Mouse (Mus musculus): ENCODE data around the gene St3gal4. TPM values are rescaled to one million over a fixed set of nuclear protein-coding genes. Genes with fewer than 3 reads are reported as not detected.

Gene St3gal4
- total and polyA plus RNA-seq, 3 experiments = 11.9 to 29.5 (median 26.1) TPM

DNA sequence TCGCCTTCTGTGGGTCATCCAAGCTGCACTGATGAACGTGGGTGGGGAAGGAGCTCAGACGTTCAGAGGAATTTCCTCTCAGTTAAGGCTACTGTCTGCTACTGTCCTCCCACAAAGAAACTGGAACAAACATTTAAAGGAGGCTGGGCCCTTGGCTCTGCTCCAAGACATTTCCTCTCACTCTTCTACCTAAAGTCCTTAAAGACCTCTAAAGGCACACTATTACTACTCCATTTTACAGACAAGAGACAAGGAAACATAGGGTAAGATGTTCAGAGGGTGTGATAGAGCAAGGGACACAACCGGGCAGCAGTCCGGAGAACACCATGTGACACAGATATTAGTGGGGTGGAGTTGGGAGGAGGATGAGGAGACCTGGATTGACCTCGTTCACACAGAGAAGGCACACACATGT is 92.2 kb downstream of the St3gal4 start:
- Histone ChIP-seq H3K4me3 (no peak overlapping the region), H3K36me3 (ENCODE audit: control insufficient read depth, insufficient read depth, low read length) (no peaks in the 10 kb centered on the region; the same call in none of the 2 replicates), H3K4me1 (ENCODE audit: control insufficient read depth, insufficient read depth, low read length) (peaks cover 18% of the 10 kb centered on the region), H3K9ac (ENCODE audit: low read depth, low read length) (no peak overlapping the region), H3K27me3 (ENCODE audit: control insufficient read depth, insufficient read depth, low read length) (no peaks in the 10 kb centered on the region), H3K27ac (peak overlapping the region; percentile 11; the same call in 1 of the 2 replicates), H3K79me2 (replicated peaks; ENCODE audit: control insufficient read depth, insufficient read depth, low read length) (no peaks in the 10 kb centered on the region)
- DNase-seq = no peak
- intact Hi-C loops (cut with DNase I) = loop anchor here (2.0 kb wide), 1 partner anchor 18 kb away; no protein-coding TSS in a partner anchor
- WGBS = 10% methylated on average over 6 of the region's 6 CpGs
- TF ChIP-seq POLR2A (IDR thresholded peaks at IDR 0.05; ENCODE audit: insufficient read depth, low read depth, low read length) = no peak
- TF ChIP-seq EP300 (IDR thresholded peaks at IDR 0.05; ENCODE audit: insufficient read depth, low read depth, low read length) = peak; percentile 73; the same call in 1 of the 2 replicates

DNA sequence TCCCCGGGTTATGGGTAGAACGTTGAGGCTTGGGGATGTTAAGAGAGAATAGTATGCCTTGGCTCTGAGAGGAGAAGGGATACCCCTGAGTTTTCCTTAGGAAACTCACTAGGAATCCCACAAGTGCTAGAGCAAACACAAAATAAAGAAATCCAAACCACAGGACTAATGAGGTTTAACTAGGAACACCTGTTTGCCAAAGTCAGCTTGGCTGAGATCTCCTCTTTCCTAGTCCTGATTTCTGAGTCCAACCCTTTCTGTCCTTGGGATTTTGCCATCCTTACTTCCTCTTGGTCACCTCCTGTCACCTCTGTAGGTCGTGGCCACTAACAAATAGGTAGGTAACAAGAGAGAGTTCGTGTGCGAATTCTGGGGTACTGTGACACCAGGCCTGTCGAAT is 92.8 kb downstream of the St3gal4 start:
- 69% methylated on average over 6 of the region's 6 CpGs for WGBS
- TF ChIP-seq CTCF (IDR thresholded peaks at IDR 0.05) (no peak), EP300 (IDR thresholded peaks at IDR 0.05; ENCODE audit: insufficient read depth, low read depth, low read length) (no peak), POLR2A (IDR thresholded peaks at IDR 0.05; ENCODE audit: insufficient read depth, low read depth, low read length) (no peak)
- H3K4me3 ChIP-seq = no peak overlapping the region
- H3K9ac ChIP-seq (ENCODE audit: low read depth, low read length) = no peak overlapping the region
- no peak for DNase-seq
- H3K27me3 ChIP-seq (ENCODE audit: control insufficient read depth, insufficient read depth, low read length) = no peaks in the 10 kb centered on the region
- intact Hi-C loops (cut with DNase I) = loop anchor here (2.0 kb wide), 1 partner anchor 18 kb away; no protein-coding TSS in a partner anchor
- no peaks in the 10 kb centered on the region for H3K79me2 ChIP-seq (replicated peaks; ENCODE audit: control insufficient read depth, insufficient read depth, low read length)
- H3K27ac ChIP-seq = peak overlapping the region; percentile 11
- H3K36me3 ChIP-seq (ENCODE audit: control insufficient read depth, insufficient read depth, low read length) = no peaks in the 10 kb centered on the region; the same call in none of the 2 replicates
- H3K4me1 ChIP-seq (ENCODE audit: control insufficient read depth, insufficient read depth, low read length) = peaks cover 18% of the 10 kb centered on the region

DNA sequence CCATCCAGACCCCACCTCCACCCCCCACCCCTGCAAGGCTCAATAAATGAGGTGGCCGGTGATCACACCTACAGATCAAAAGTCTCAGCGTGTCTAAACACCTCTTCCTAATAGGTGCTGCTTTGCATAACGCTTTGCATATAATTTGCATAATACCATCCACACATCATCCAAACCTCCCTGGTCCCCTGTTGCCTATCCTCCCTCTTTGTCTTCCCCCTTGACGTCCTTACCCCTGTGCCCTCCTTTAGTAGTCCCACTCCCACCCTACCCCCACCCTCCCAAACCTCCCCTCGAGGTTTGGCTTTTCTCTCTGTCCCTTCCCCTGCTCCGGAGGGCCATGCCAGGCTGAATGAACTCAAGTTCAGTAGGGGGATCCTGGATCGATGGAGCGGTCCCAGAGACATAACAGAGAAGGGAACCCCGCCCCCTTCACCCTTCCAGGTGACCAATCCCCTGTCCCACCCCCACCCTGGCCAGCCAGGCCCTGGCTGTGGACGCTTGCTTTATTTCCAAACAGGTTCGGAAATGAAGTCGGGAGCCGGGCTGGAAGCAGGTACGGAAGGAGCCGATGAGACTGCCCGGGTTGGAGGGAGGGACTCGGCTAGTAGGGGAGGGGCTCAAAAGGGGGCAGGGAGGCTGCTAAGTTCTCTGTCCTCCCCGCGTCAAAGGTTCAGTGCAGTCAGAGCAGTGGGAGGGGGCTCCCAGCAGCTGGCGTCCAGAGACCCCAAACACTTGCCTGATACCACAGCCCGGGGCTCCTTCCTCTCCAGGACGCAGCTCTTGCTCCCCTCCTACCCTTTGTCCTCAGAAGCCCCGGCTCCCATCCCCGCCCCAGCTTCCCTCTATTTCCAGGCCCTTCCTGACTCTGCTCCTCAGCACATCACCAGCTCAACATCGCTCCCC is 94.2 kb downstream of the St3gal4 start:
- no peaks in the 10 kb centered on the region for H3K27me3 ChIP-seq (ENCODE audit: control insufficient read depth, insufficient read depth, low read length)
- no peak overlapping the region for H3K27ac ChIP-seq
- H3K36me3 ChIP-seq (ENCODE audit: control insufficient read depth, insufficient read depth, low read length) = no peaks in the 10 kb centered on the region; the same call in none of the 2 replicates
- 26% methylated on average over 25 of the region's 25 CpGs for WGBS
- no peak overlapping the region for H3K9ac ChIP-seq (ENCODE audit: low read depth, low read length)
- no peak for TF ChIP-seq CTCF (IDR thresholded peaks at IDR 0.05)
- no peak for TF ChIP-seq POLR2A (IDR thresholded peaks at IDR 0.05; ENCODE audit: insufficient read depth, low read depth, low read length)
- TF ChIP-seq EP300 (IDR thresholded peaks at IDR 0.05; ENCODE audit: insufficient read depth, low read depth, low read length) = no peak
- peaks cover 18% of the 10 kb centered on the region for H3K4me1 ChIP-seq (ENCODE audit: control insufficient read depth, insufficient read depth, low read length)
- no peak overlapping the region for H3K4me3 ChIP-seq
- no peaks in the 10 kb centered on the region for H3K79me2 ChIP-seq (replicated peaks; ENCODE audit: control insufficient read depth, insufficient read depth, low read length)
- intact Hi-C loops (cut with DNase I) = no loop called here
- DNase-seq = no peak

DNA sequence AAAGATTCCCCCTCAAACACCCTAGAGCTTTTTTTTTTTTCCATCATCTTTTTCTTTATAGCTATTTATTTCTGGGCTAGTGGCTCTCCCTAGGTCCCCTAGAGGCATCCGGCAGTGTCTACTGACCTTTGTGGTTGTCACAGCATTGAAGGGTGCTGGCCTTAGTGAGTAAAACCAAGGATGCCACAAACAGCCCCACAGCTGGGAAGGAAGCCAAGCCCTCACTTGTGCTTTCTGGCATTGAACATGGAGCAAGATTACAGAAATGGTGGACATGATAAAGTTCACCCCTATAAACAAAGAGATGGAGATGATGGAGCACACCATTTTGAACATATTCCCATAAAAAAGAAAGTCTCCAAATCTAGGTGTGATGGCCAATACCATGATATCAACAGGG is 97.3 kb downstream of the St3gal4 start:
- intact Hi-C loops (cut with DNase I) = no loop called here
- DNase-seq = no peak
- no peak for TF ChIP-seq EP300 (IDR thresholded peaks at IDR 0.05; ENCODE audit: insufficient read depth, low read depth, low read length)
- no peak for TF ChIP-seq POLR2A (IDR thresholded peaks at IDR 0.05; ENCODE audit: insufficient read depth, low read depth, low read length)
- TF ChIP-seq CTCF (IDR thresholded peaks at IDR 0.05) = no peak
- Histone ChIP-seq H3K27me3 (ENCODE audit: control insufficient read depth, insufficient read depth, low read length) (no peaks in the 10 kb centered on the region), H3K4me3 (no peak overlapping the region), H3K36me3 (ENCODE audit: control insufficient read depth, insufficient read depth, low read length) (no peaks in the 10 kb centered on the region; the same call in none of the 2 replicates), H3K4me1 (ENCODE audit: control insufficient read depth, insufficient read depth, low read length) (peaks cover 11% of the 10 kb centered on the region), H3K79me2 (replicated peaks; ENCODE audit: control insufficient read depth, insufficient read depth, low read length) (no peaks in the 10 kb centered on the region), H3K27ac (no peak overlapping the region), H3K9ac (ENCODE audit: low read depth, low read length) (no peak overlapping the region)
- 83% methylated on average over 1 of the region's 1 CpGs for WGBS

DNA sequence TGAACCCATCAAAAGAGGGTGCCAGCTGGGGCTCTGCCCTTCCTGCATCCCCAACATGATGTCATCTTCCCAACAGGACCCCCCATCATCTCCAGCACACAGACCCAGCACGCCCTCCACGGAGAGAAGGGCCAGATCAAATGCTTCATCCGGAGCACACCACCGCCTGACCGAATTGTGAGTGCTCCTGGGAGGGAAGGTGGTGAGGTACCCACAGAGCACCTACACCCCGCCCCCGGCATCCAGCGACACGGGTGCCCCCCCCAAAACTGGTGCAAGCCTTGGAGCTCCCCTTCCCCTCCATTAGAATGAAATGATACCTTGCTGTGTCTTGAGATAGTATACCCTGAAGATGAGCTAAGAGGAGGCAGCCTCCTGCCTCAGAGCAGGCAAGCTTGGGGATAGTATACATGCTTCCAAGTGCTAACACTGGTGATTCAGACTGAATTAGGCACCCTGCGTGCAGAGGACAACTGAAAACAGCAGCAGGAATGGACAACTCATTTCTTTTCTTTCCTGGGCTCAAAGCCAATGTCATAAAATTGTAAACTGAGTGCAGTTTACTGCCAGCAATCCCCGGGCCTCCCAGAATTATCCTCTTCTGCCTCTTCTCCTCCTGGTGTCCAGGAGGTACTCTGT is 98.9 kb downstream of the St3gal4 start:
- TF ChIP-seq POLR2A (IDR thresholded peaks at IDR 0.05; ENCODE audit: insufficient read depth, low read depth, low read length) (no peak), EP300 (IDR thresholded peaks at IDR 0.05; ENCODE audit: insufficient read depth, low read depth, low read length) (no peak), CTCF (IDR thresholded peaks at IDR 0.05) (no peak)
- intact Hi-C loops (cut with DNase I) = no loop called here
- DNase-seq = no peak
- Histone ChIP-seq H3K4me1 (ENCODE audit: control insufficient read depth, insufficient read depth, low read length) (no peaks in the 10 kb centered on the region), H3K79me2 (replicated peaks; ENCODE audit: control insufficient read depth, insufficient read depth, low read length) (no peaks in the 10 kb centered on the region), H3K27ac (no peak overlapping the region), H3K36me3 (ENCODE audit: control insufficient read depth, insufficient read depth, low read length) (no peaks in the 10 kb centered on the region), H3K9ac (ENCODE audit: low read depth, low read length) (no peak overlapping the region), H3K4me3 (no peak overlapping the region), H3K27me3 (ENCODE audit: control insufficient read depth, insufficient read depth, low read length) (no peaks in the 10 kb centered on the region)
- 55% methylated on average over 11 of the region's 11 CpGs for WGBS

Data from heart, adult 2 months (tissue).